Mouse (Mus musculus) neural tube, embryonic 15.5 days (tissue): ENCODE data around the gene Lgalsl. TPM values are rescaled to one million over a fixed set of nuclear protein-coding genes. Genes with fewer than 3 reads are reported as not detected.

Experiments used
- ATAC-seq: fragments of 200-750 bp; cut with Nextera tagmentation; 2 replicates; pipeline ENCODE4 v1.8.0; 2017; ENCODE audit warnings: mild to moderate bottlenecking, moderate TSS enrichment, moderate library complexity; ENCODE audit not compliant: low FRiP score
- H3K27ac ChIP-seq: fragments of 300-500 bp; sonication (generic); replicated peaks from 2 replicates; pipeline ENCODE4 v1.5.1; 2015; ENCODE audit warnings: mild to moderate bottlenecking, inconsistent platforms
- H3K27me3 ChIP-seq: fragments of 300-500 bp; sonication (generic); replicated peaks from 2 replicates; pipeline ENCODE4 v1.6.1; 2015; ENCODE audit warnings: inconsistent platforms
- H3K36me3 ChIP-seq: fragments of 300-500 bp; sonication (generic); 2 replicates; pipeline ENCODE4 v1.6.1; 2015; ENCODE audit warnings: inconsistent platforms
- H3K4me1 ChIP-seq: fragments of 300-500 bp; sonication (generic); 2 replicates; pipeline ENCODE4 v1.6.1; 2015; ENCODE audit warnings: inconsistent platforms
- H3K4me2 ChIP-seq: fragments of 300-500 bp; sonication (generic); 2 replicates; pipeline ENCODE4 v1.6.1; 2015; ENCODE audit warnings: inconsistent platforms, mild to moderate bottlenecking, moderate library complexity
- H3K4me3 ChIP-seq: fragments of 300-500 bp; sonication (generic); replicated peaks from 2 replicates; pipeline ENCODE4 v1.5.1; 2015; ENCODE audit warnings: mild to moderate bottlenecking, inconsistent platforms
- H3K9ac ChIP-seq: fragments of 300-500 bp; sonication (generic); replicated peaks from 2 replicates; pipeline ENCODE4 v1.6.1; 2015; ENCODE audit warnings: mild to moderate bottlenecking, inconsistent platforms
- H3K9me3 ChIP-seq: fragments of 300-500 bp; sonication (generic); replicated peaks from 2 replicates; pipeline ENCODE4 v1.6.1; 2016; ENCODE audit warnings: inconsistent platforms
- WGBS: fragments of 180-500 bp; shearing (Covaris S2); methylation state at CpG from one replicate; pipeline ENCODE4 v1.1.7; 2015; ENCODE audit warnings: mixed read lengths; 5-methylcytosine and 5-hydroxymethylcytosine counted together
- polyA plus RNA-seq: library from polyadenylated mRNA; unstranded; fragments of >200 nt; fragmentation: Nextera tagmentation; extraction: Ambion mirVana; gene quantifications from 2 replicates; pipeline ENCODE4 v1.2.1, GENCODE M21; 2015

The Lgalsl gene
- polyA plus RNA-seq, 1 experiment from 2014 or later, result 70.5 TPM

DNA sequence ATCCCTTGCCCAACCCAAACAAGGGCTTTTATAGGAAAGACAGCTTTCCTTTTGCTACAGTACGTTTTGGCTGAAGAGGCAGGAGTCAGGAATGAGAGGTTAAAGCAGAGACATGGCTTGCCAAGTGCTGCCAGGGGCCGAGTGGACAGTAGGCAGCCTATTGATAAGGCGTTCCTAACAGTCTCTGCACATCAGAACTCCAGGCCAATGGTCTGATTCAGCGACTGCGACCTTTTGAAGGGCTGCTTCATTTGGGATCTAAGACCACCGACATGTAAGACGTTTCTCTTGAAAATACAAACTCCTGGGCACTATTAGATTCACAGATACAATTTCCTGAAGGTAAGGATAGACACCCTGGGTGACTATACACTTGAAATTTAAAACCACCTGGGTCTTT is 9.5 kb downstream of the Lgalsl start:
- Histone ChIP-seq H3K4me1 (peaks cover 4% of the 10 kb centered on the region; the same call in 1 of the 2 replicates), H3K4me2 (no peak overlapping the region), H3K9ac (no peak overlapping the region), H3K4me3 (no peak overlapping the region), H3K9me3 (no peaks in the 10 kb centered on the region), H3K36me3 (peaks cover 11% of the 10 kb centered on the region), H3K27ac (no peak overlapping the region), H3K27me3 (no peaks in the 10 kb centered on the region)
- 86% methylated on average over 7 of the region's 7 CpGs for WGBS
- ATAC-seq, result no peak

GRCm38 (mm10) chr11:20813901-20814523 is 16.8 kb downstream of the Lgalsl start:
- H3K27ac ChIP-seq, result no peak overlapping the region
- no peaks in the 10 kb centered on the region for H3K4me1 ChIP-seq
- WGBS, result 88% methylated on average over 6 of the region's 6 CpGs
- H3K9ac ChIP-seq, result no peak overlapping the region
- H3K4me3 ChIP-seq, result no peak overlapping the region
- no peak for ATAC-seq
- no peaks in the 10 kb centered on the region for H3K36me3 ChIP-seq
- no peaks in the 10 kb centered on the region for H3K27me3 ChIP-seq
- no peak overlapping the region for H3K4me2 ChIP-seq
- no peaks in the 10 kb centered on the region for H3K9me3 ChIP-seq

DNA sequence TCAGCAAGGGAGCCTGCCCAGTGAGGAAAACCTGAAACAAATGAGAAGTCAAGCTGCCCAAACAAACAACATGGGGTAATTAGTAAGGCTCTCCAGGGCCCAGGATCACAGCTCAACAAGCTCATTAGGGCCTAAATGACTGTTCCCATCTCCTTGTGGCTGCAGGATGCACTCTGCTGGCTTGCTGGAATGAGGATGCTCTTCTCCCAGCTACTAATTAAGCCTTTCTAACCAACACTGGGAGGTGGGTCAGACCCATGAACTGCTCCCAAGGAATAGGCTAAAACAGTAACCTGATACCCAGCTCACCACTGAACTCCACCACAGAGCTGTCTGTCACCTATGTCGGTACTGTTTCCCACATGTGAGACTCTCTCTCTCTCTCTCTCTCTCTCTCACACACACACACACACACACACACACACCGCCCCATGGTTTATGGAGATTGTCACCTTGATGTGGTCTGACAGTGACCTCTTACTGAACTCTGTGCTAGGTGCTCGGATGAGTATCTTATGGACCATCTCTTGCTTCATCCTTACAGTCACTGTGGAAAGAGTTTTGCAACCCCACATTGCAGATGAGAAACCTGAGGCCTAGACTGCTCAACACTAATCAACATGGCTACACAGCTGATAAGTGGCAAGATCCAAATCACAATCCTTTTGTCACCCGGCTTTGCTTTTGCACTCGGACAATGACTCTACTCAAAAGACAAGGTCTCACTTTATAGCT is 18.5 kb downstream of the Lgalsl start:
- Histone ChIP-seq H3K27me3 (no peaks in the 10 kb centered on the region), H3K4me3 (no peak overlapping the region), H3K9ac (no peak overlapping the region), H3K27ac (no peak overlapping the region), H3K4me2 (no peak overlapping the region), H3K9me3 (no peaks in the 10 kb centered on the region), H3K4me1 (no peaks in the 10 kb centered on the region), H3K36me3 (no peaks in the 10 kb centered on the region)
- 68% methylated on average over 5 of the region's 5 CpGs for WGBS
- no peak for ATAC-seq

GRCm38 (mm10) chr11:20806659-20807058 is 24.2 kb downstream of the Lgalsl start:
- no peaks in the 10 kb centered on the region for H3K9me3 ChIP-seq
- H3K4me1 ChIP-seq, result no peaks in the 10 kb centered on the region
- no peak overlapping the region for H3K9ac ChIP-seq
- WGBS, result 95% methylated on average over 5 of the region's 5 CpGs
- H3K27ac ChIP-seq, result no peak overlapping the region
- H3K4me3 ChIP-seq, result no peak overlapping the region
- no peak for ATAC-seq
- no peak overlapping the region for H3K4me2 ChIP-seq
- no peaks in the 10 kb centered on the region for H3K27me3 ChIP-seq
- H3K36me3 ChIP-seq, result no peaks in the 10 kb centered on the region

DNA sequence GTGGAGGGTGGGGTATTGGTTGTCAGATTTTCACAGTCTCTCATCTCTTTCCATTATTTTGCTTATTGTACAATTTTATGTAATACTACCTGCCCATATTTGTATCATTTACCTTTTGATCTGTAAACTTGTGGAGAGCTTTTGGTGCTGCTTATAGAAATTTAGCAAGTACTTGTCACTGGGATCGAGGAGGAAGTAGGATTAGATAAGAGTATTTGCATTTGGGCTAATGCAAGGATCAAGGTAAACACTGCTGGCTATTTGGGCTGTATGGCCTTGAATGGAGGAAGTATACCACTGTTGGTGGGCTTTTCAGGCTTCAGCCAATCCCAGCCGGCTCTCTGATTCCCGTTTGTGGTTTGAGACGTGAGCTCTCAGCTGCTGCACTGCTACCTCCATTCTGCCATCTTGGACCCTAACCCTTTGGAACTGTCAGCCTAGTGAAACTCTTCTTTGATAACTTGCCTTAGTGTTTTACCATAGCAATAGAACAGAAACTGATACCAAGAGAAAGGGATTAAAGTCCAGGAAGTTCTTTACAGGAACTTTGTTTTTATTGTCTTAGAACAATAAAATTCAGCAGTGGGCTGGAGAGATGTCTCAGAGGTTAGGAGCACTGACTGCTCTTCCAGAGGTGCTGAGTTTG is 25.1 kb downstream of the Lgalsl start:
- no peak for ATAC-seq
- Histone ChIP-seq H3K4me1 (peaks cover 1% of the 10 kb centered on the region; the same call in 1 of the 2 replicates), H3K36me3 (no peaks in the 10 kb centered on the region), H3K9ac (no peak overlapping the region), H3K4me3 (no peak overlapping the region), H3K27me3 (no peaks in the 10 kb centered on the region), H3K4me2 (no peak overlapping the region), H3K9me3 (no peaks in the 10 kb centered on the region), H3K27ac (no peak overlapping the region)
- WGBS, result 68% methylated on average over 4 of the region's 4 CpGs

GRCm38 (mm10) chr11:20804416-20804815 is 26.4 kb downstream of the Lgalsl start:
- Histone ChIP-seq H3K27me3 (no peaks in the 10 kb centered on the region), H3K4me1 (peaks cover 9% of the 10 kb centered on the region; the same call in 1 of the 2 replicates), H3K27ac (no peak overlapping the region), H3K9me3 (no peaks in the 10 kb centered on the region), H3K9ac (no peak overlapping the region), H3K36me3 (no peaks in the 10 kb centered on the region), H3K4me3 (no peak overlapping the region), H3K4me2 (no peak overlapping the region)
- 96% methylated on average over 4 of the region's 4 CpGs for WGBS
- ATAC-seq, result no peak

- Histone ChIP-seq H3K36me3 (no peaks in the 10 kb centered on the region), H3K9me3 (0 out of 2 replicates have a peak, but pooled peaks cover 4% of the 10 kb centered on the region), H3K27ac (0 out of 2 replicates have a peak overlapping the region, but pooled peaks have one; percentile 1), H3K27me3 (no peaks in the 10 kb centered on the region), H3K4me2 (peak overlapping the region; percentile 17; the same call in 1 of the 2 replicates), H3K4me1 (peaks cover 9% of the 10 kb centered on the region; the same call in 1 of the 2 replicates), H3K9ac (0 out of 2 replicates have a peak overlapping the region, but pooled peaks have one; percentile 29), H3K4me3 (no peak overlapping the region)
- peak; percentile 31; the same call in 1 of the 2 replicates for ATAC-seq
- 19% methylated on average over 14 of the region's 14 CpGs for WGBS
Observed at GRCm38 (mm10) chr11:20800277-20801092, 30.4 kb downstream of the Lgalsl start.

GRCm38 (mm10) chr11:20797841-20798240 is 33.0 kb downstream of the Lgalsl start:
- Histone ChIP-seq H3K9ac (no peak overlapping the region), H3K36me3 (no peaks in the 10 kb centered on the region), H3K4me3 (no peak overlapping the region), H3K4me1 (peaks cover 12% of the 10 kb centered on the region; the same call in 1 of the 2 replicates), H3K9me3 (0 out of 2 replicates have a peak, but pooled peaks cover 4% of the 10 kb centered on the region), H3K4me2 (no peak overlapping the region), H3K27me3 (no peaks in the 10 kb centered on the region), H3K27ac (no peak overlapping the region)
- WGBS, result 94% methylated on average over 6 of the region's 6 CpGs
- no peak for ATAC-seq

DNA sequence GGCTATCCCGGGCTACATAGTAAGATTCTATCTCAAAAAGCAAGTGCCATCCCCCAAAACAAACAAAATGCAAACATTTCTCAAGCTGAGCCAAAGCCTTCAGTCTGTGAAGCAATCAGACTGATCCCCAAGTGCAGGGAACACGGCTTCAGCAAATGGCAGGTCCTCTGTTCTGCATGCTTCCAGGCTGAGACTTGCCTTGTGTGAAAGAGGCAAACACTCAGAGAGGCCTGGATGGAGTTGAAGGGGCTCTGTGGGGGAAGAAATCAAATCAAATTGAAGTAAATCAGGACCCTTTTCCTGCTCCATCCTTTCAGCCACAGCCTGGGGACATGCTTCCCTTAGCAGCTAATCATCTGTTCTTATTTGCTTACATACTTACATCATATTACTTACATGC is 35.4 kb downstream of the Lgalsl start:
- Histone ChIP-seq H3K36me3 (no peaks in the 10 kb centered on the region), H3K4me3 (no peak overlapping the region), H3K27me3 (no peaks in the 10 kb centered on the region), H3K4me2 (no peak overlapping the region), H3K27ac (no peak overlapping the region), H3K4me1 (peaks cover 8% of the 10 kb centered on the region; the same call in 1 of the 2 replicates), H3K9me3 (0 out of 2 replicates have a peak, but pooled peaks cover 4% of the 10 kb centered on the region), H3K9ac (no peak overlapping the region)
- no peak for ATAC-seq
- 67% methylated on average over 2 of the region's 2 CpGs for WGBS

DNA sequence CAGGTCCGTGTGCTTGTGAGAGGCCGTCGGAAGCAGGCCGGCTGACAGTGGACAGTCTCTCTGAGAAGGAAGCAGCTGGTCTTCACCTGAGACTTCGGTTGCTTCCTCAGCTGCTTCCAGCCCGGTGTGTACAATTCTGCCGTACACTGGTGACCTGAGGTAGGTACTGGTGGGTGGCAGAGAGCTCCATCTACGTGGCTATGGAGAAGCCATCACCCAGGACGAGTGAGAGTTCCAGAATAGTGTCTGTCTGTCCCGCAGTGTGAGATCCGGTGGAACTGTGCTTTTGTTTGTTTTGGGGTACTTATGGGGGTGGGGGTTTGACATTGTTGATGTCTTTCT is 36.0 kb downstream of the Lgalsl start:
- H3K4me1 ChIP-seq, result 0 out of 2 replicates have a peak, but pooled peaks cover 2% of the 10 kb centered on the region
- 0 out of 2 replicates have a peak, but pooled peaks cover 4% of the 10 kb centered on the region for H3K9me3 ChIP-seq
- no peak overlapping the region for H3K4me3 ChIP-seq
- H3K36me3 ChIP-seq, result no peaks in the 10 kb centered on the region
- no peaks in the 10 kb centered on the region for H3K27me3 ChIP-seq
- no peak overlapping the region for H3K9ac ChIP-seq
- ATAC-seq, result peak; percentile 28
- 54% methylated on average over 11 of the region's 11 CpGs for WGBS
- no peak overlapping the region for H3K27ac ChIP-seq
- 0 out of 2 replicates have a peak overlapping the region, but pooled peaks have one; percentile 19 for H3K4me2 ChIP-seq
